Mouse (Mus musculus) liver, embryonic 12.5 days (tissue): ENCODE results near the gene Prss16. TPM values are rescaled to one million over a fixed set of nuclear protein-coding genes. Genes with fewer than 3 reads are reported as not detected.

Experiments
- ATAC-seq: fragments of 200-750 bp; cut with Nextera tagmentation; 2 replicates; pipeline ENCODE4 v1.8.0; 2017; ENCODE audit warnings: moderate number of reproducible peaks, mild to moderate bottlenecking, moderate library complexity
- H3K27ac ChIP-seq: fragments of 300-500 bp; sonication (generic); 2 replicates; pipeline ENCODE4 v1.5.1; 2016; ENCODE audit warnings: mild to moderate bottlenecking
- H3K27me3 ChIP-seq: fragments of 300-500 bp; sonication (generic); replicated peaks from 2 replicates; pipeline ENCODE4 v1.6.1; 2016; ENCODE audit warnings: mild to moderate bottlenecking, moderate library complexity
- H3K36me3 ChIP-seq: fragments of 300-500 bp; sonication (generic); 2 replicates; pipeline ENCODE4 v1.6.1; 2016; ENCODE audit warnings: mild to moderate bottlenecking, moderate library complexity
- H3K4me1 ChIP-seq: fragments of 300-500 bp; sonication (generic); 2 replicates; pipeline ENCODE4 v1.6.1; 2016
- H3K4me2 ChIP-seq: fragments of 300-500 bp; sonication (generic); 2 replicates; pipeline ENCODE4 v1.6.1; 2016; ENCODE audit warnings: mild to moderate bottlenecking, moderate library complexity
- H3K4me3 ChIP-seq: fragments of 300-500 bp; sonication (generic); 2 replicates; pipeline ENCODE4 v1.5.1; 2016; ENCODE audit warnings: mild to moderate bottlenecking, moderate library complexity
- H3K9ac ChIP-seq: fragments of 300-500 bp; sonication (generic); 2 replicates; pipeline ENCODE4 v1.6.1; 2016; ENCODE audit warnings: mild to moderate bottlenecking, moderate library complexity
- H3K9me3 ChIP-seq: fragments of 300-500 bp; sonication (generic); replicated peaks from 2 replicates; pipeline ENCODE4 v1.6.1; 2016; ENCODE audit warnings: mild to moderate bottlenecking, moderate library complexity
- WGBS: fragments of 180-500 bp; shearing (Covaris S2); methylation state at CpG from one replicate; pipeline ENCODE4 v1.1.7; 2016; ENCODE audit not compliant: insufficient replicate concordance; 5-methylcytosine and 5-hydroxymethylcytosine counted together
- microRNA-seq: library from miRNA; unstranded; fragments of <30 nt; microRNA quantifications from one replicate; pipeline ENCODE4, GENCODE M21; 2017
- polyA plus RNA-seq: library from polyadenylated mRNA; unstranded; fragments of >200 nt; fragmentation: Nextera tagmentation; extraction: Ambion mirVana; gene quantifications from 2 replicates; pipeline ENCODE4 v1.2.1, GENCODE M21; 2016

Gene Prss16
- polyA plus RNA-seq, 1 experiment from 2014 or later, result 0.33 TPM

DNA sequence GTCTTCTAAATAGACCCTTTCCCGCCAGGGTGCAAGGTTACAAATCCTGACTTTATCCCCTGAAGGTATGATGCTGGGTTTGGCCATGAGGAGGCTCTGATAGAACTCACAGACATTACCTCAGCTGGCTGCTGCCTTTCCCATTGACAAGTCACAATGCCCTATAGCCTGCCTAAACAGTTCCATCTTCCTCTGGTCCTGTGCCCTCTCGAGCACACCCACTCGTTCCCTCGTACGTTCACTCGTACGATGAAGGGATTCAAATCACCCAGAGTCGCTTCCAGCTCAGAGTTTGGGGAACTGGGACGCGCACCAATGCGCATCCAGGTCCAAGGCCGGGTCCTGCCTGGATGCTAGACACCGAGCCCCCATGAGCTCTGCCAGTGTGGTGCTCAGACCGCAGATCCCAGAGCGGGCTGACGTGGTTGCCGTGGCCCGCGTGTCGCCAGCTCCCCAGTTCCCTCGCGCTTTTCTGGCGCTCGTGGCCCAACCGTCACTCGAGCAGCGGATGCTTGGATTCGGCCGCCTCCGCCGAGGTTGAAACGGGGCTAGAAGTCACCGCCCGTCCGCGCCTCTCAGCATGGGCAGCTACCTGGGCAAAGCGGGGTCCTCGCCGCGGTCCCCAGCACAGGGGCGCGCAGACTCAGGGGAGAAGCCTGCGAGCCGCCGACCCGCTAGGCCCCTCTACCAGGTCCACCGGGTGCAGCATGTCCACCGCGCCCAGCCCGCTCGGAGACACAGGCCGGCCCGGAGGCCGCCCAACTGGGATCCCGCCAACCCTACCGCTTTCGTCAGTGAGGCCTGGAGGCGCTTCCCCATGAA lies 28.4 kb downstream of the Prss16 start, which contains the start of gene Pom121l2:
Gene Pom121l2 (plus strand): TSS at position 214 of the 822 bp plus-strand sequence.
- Histone ChIP-seq H3K4me1 (peaks cover 10% of the 10 kb centered on the region; the same call in 1 of the 2 replicates), H3K4me2 (peak within 1 kb of the TSS; percentile 70), H3K27me3 (peaks cover 77% of the 10 kb centered on the region), H3K9ac (peak within 1 kb of the TSS; percentile 60; the same call in 1 of the 2 replicates), H3K4me3 (peak within 1 kb of the TSS; percentile 52), H3K36me3 (no peaks in the 10 kb centered on the region), H3K27ac (no peak within 1 kb of the TSS), H3K9me3 (no peaks in the 10 kb centered on the region)
- 1% methylated on average over 58 of the region's 58 CpGs for WGBS
- ATAC-seq, result no peak

DNA sequence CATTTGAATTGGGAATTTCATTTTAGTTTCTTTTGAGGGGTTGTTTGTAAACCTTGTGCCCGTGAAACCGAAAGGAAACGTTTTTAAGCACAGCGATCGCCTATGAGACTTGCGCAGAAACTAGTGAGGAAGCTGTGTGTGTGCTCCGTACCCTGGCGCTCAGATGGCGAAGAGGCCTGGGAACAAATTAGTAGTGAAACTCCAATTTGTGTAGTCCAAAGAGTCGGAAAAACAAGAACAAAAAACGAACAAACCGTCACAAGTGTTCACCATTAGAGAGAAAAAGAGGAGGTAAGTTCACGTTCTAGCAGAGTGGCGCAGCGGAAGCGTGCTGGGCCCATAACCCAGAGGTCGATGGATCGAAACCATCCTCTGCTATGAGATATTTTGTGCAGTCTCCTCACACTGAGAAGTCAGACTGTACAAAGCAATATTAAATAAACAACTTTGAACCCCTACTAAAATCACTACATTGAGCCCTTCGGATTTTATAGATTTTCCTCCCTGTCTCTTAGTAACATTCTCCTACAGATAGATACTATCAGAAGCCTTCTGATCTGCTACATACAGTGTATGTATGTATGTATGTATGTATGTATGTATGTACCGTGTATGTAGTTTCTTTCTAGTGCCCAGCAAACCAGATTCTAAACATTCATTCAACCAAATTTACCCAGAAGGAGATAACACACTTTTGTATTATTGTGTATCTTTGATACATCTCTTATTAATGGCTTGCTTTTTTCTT lies 34.6 kb downstream of the Prss16 start:
- peak overlapping the region; percentile 83 for H3K27ac ChIP-seq
- ATAC-seq, result peak; percentile 93
- peaks cover 22% of the 10 kb centered on the region for H3K27me3 ChIP-seq
- H3K9me3 ChIP-seq, result no peaks in the 10 kb centered on the region
- H3K4me2 ChIP-seq, result peak overlapping the region; percentile 52
- 4% methylated on average over 20 of the region's 20 CpGs for WGBS
- H3K36me3 ChIP-seq, result no peaks in the 10 kb centered on the region
- H3K4me3 ChIP-seq, result peak overlapping the region; percentile 71
- peaks cover 10% of the 10 kb centered on the region; the same call in 1 of the 2 replicates for H3K4me1 ChIP-seq
- peak overlapping the region; percentile 80 for H3K9ac ChIP-seq

DNA sequence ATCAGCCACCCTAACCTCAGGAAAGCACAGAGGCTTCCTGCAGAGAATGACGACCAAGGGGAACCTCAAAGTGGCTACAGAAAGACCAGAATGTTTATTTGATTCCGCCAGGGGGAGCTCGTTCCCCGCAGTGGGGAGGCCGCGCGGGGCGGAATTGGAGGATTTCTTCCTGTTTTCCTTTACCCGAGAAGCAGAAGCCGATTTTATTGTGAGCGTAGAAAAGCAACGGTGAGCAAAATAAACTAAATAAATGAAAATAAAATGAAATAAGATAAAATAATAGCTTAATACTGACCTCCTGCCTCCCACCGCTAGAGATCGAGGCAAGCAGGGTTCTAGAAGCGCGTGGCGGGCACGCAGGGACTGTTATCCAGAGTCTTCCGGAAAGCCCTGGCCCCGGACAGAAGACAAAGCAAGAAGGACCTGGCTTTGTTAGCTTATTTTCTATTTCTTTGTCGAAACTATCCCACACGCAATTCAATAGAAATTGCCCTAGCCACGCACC lies 35.3 kb downstream of the Prss16 start:
- peak overlapping the region; percentile 83 for H3K27ac ChIP-seq
- H3K4me2 ChIP-seq, result peak overlapping the region; percentile 52
- peaks cover 10% of the 10 kb centered on the region; the same call in 1 of the 2 replicates for H3K4me1 ChIP-seq
- ATAC-seq, result peak; percentile 83
- H3K4me3 ChIP-seq, result peak overlapping the region; percentile 71
- under 1% methylated on average over 23 of the region's 23 CpGs for WGBS
- H3K27me3 ChIP-seq, result peaks cover 15% of the 10 kb centered on the region
- H3K9me3 ChIP-seq, result no peaks in the 10 kb centered on the region
- no peaks in the 10 kb centered on the region for H3K36me3 ChIP-seq
- peak overlapping the region; percentile 80 for H3K9ac ChIP-seq

DNA sequence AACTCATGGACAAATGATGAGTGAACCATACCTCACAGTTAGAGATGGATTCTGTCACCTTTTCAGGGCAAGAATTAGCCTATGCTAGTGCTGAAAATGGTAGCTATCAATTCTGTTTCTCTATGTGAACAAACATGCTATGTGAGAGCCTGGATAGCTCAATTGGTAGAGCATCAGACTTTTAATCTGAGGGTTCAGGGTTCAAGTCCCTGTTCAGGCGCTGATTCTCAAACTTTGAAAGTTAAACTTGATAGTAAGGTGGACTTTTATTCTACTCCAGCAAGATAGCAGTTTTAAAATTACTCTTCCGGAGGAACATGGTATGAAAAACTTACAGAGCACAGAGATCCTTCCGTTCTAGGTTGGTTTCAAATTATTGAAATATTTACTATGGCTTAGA lies 37.9 kb downstream of the Prss16 start:
- Histone ChIP-seq H3K9me3 (no peaks in the 10 kb centered on the region), H3K4me1 (peaks cover 10% of the 10 kb centered on the region; the same call in 1 of the 2 replicates), H3K9ac (no peak overlapping the region), H3K36me3 (no peaks in the 10 kb centered on the region), H3K27me3 (0 out of 2 replicates have a peak, but pooled peaks cover 4% of the 10 kb centered on the region), H3K4me3 (no peak overlapping the region), H3K27ac (no peak overlapping the region), H3K4me2 (no peak overlapping the region)
- WGBS, result 17% methylated on average over 3 of the region's 3 CpGs
- no peak for ATAC-seq

DNA sequence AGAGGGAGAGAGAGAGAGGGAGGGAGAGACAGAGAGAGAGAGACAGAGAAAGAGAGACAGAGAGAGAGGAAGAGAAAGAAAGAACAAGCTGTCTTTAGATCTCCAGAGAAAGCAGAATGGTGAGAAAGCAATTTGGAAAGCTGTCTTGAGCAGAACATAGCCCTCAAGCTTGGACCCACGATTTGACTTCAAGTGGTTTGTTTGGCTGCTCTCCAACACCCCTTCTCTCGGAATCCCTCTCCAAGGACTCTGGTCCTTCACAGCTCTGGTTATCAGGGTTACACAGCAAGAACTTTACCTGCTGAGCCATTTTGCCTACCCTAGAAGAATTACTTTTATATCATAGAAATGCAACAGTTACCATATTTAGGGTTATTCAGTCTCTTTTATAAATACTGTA lies 39.7 kb downstream of the Prss16 start:
- no peak overlapping the region for H3K4me2 ChIP-seq
- ATAC-seq, result no peak
- 33% methylated on average over 2 of the region's 2 CpGs for WGBS
- H3K4me3 ChIP-seq, result no peak overlapping the region
- H3K9ac ChIP-seq, result no peak overlapping the region
- no peaks in the 10 kb centered on the region for H3K9me3 ChIP-seq
- H3K27me3 ChIP-seq, result peaks cover 4% of the 10 kb centered on the region; the same call in 1 of the 2 replicates
- H3K36me3 ChIP-seq, result no peaks in the 10 kb centered on the region
- no peak overlapping the region for H3K27ac ChIP-seq
- H3K4me1 ChIP-seq, result peaks cover 3% of the 10 kb centered on the region; the same call in 1 of the 2 replicates

DNA sequence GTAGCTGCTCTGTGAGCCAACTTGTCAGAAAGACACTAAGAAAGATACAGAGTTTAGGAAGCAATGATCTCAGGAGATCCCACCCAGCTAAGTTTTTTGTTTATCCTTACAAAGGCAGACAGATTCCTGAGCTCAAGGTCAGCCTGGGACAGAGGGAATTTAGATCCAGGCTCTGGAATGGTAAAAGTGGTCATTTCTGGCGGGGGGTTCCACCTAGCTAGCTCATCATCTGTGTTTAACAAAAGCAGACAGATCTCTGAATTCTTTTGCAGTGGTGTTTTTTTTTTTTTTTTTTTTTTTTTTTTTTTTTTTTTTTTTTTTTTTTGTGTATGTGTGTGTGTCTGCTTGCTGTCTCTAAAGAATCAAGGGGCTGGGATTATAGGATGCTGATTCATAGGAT lies 40.3 kb downstream of the Prss16 start:
- H3K27ac ChIP-seq, result no peak overlapping the region
- peaks cover 3% of the 10 kb centered on the region; the same call in 1 of the 2 replicates for H3K4me1 ChIP-seq
- H3K9me3 ChIP-seq, result no peaks in the 10 kb centered on the region
- no peak for ATAC-seq
- no peak overlapping the region for H3K9ac ChIP-seq
- H3K36me3 ChIP-seq, result no peaks in the 10 kb centered on the region
- 31% methylated on average over 1 of the region's 1 CpGs for WGBS
- peaks cover 4% of the 10 kb centered on the region; the same call in 1 of the 2 replicates for H3K27me3 ChIP-seq
- H3K4me3 ChIP-seq, result no peak overlapping the region
- H3K4me2 ChIP-seq, result no peak overlapping the region

Small RNAs within 50 kb of the gene (microRNA-seq; reads per million reads assigned to microRNA genes)
- not detected for gene Gm44390
- not detected for gene Gm44486

Other genes with a start within 250 kb of the Prss16 start
- 41.6 and 43.0 TPM in 2 replicates for gene Hist1h1b, start 229.1 kb downstream of the Prss16 start, polyA plus RNA-seq
- 169 and 188 TPM in 2 replicates for gene Hist1h3i, start 226.4 kb downstream of the Prss16 start, polyA plus RNA-seq
- 11.2 and 14.0 TPM in 2 replicates for gene Hist1h2an, start 222.5 kb downstream of the Prss16 start, polyA plus RNA-seq
- 3.6 and 5.6 TPM in 2 replicates for gene Hist1h2bp, start 222.3 kb downstream of the Prss16 start, polyA plus RNA-seq
- gene Hist1h2bq, start 199.5 kb downstream of the Prss16 start, polyA plus RNA-seq, result 24.4 and 26.2 TPM in 2 replicates
- gene Hist1h2ao, start 199.3 kb downstream of the Prss16 start, polyA plus RNA-seq, result not detected in 2 replicates
- not detected in 2 replicates for gene Hist1h4m, start 198.0 kb downstream of the Prss16 start, polyA plus RNA-seq
- gene Hist1h4n, start 177.5 kb downstream of the Prss16 start, polyA plus RNA-seq, result 20.8 and 25.3 TPM in 2 replicates
- gene Hist1h2ap, start 176.2 kb downstream of the Prss16 start, polyA plus RNA-seq, result 5,867 and 6,049 TPM in 2 replicates
- gene Hist1h2br, start 176.0 kb downstream of the Prss16 start, polyA plus RNA-seq, result 25.4 and 26.3 TPM in 2 replicates
- gene Zfp184, start 64.6 kb downstream of the Prss16 start, polyA plus RNA-seq, result 1.9 and 2.5 TPM in 2 replicates
- not detected in 2 replicates for gene Pom121l2, start 28.5 kb downstream of the Prss16 start, polyA plus RNA-seq
- gene Hist1h2ah, start 25.8 kb upstream of the Prss16 start, polyA plus RNA-seq, result 9.3 and 17.8 TPM in 2 replicates
- 4.4 and 4.8 TPM in 2 replicates for gene Hist1h2bk, start 26.1 kb upstream of the Prss16 start, polyA plus RNA-seq
- gene Hist1h4i, start 31.6 kb upstream of the Prss16 start, polyA plus RNA-seq, result 44.1 and 49.4 TPM in 2 replicates
- 24.0 and 28.2 TPM in 2 replicates for gene Hist1h2ag, start 33.2 kb upstream of the Prss16 start, polyA plus RNA-seq
- 14.5 and 17.1 TPM in 2 replicates for gene Hist1h2bj, start 33.5 kb upstream of the Prss16 start, polyA plus RNA-seq
- gene Vmn1r188, start 74.7 kb upstream of the Prss16 start, polyA plus RNA-seq, result not detected in 2 replicates
- gene Vmn1r189, start 96.1 kb upstream of the Prss16 start, polyA plus RNA-seq, result not detected in 2 replicates
- gene Vmn1r191, start 174.2 kb upstream of the Prss16 start, polyA plus RNA-seq, result not detected in 2 replicates
- not detected in 2 replicates for gene Vmn1r192, start 181.4 kb upstream of the Prss16 start, polyA plus RNA-seq
- not detected in 2 replicates for gene Vmn1r193, start 213.4 kb upstream of the Prss16 start, polyA plus RNA-seq
- gene Vmn1r194, start 234.5 kb upstream of the Prss16 start, polyA plus RNA-seq, result not detected in 2 replicates